ENCODE assay signal across 20 mouse cellular contexts in genomic region chr2:71232976-71233375, GRCm38 (mm10). TPM values are rescaled to one million over a fixed set of nuclear protein-coding genes. Genes with fewer than 3 reads are reported as not detected.
DNase-seq lines count a peak whose midpoint lies in the region; ATAC-seq lines count a peak whose summit lies in the region.
"Had no signal": no experiment of that assay in that cellular context is flagged by ENCODE, and none has a peak within 500 bp of the region (broad histone marks: within the 10 kb centered on the region; RNA-seq: fewer than 3 reads in every experiment).

No protein-coding gene starts in this region.

- H3K79me2 ChIP-seq in macrophage (ENCODE audit: inconsistent target): peaks cover 89% of the 10 kb centered on the region

- H3K27ac ChIP-seq in macrophage: peak overlapping the region; percentile 8
- H3K27ac ChIP-seq: embryonic facial prominence, embryonic 10.5 days; embryonic facial prominence, embryonic 12.5 days; forebrain, embryonic 13.5 days; forebrain, embryonic 15.5 days had no signal

- ATAC-seq in megakaryocyte, adult 5-6 weeks (ENCODE audit: poor library complexity, severe bottlenecking): no peak
- ATAC-seq: activated CD4-positive, CD25-positive, alpha-beta regulatory T cell, adult 4 months; forebrain, embryonic 13.5 days; forebrain, embryonic 15.5 days; forebrain, postnatal 0 days; Patski had no signal

- 71% methylated on average over 2 of the region's 2 CpGs for WGBS in macrophage (ENCODE audit: missing documents)

- H3K36me3 ChIP-seq in macrophage (ENCODE audit: inconsistent target): peaks cover 36% of the 10 kb centered on the region

- DNase-seq in 3T3-L1 (ENCODE audit: low read depth, low spot score): peak; percentile 86
- DNase-seq in NIH3T3 (ENCODE audit: low read depth): peak; percentile 40
- no peak for DNase-seq in adrenal gland, postnatal 10 days
- no peak for DNase-seq in adrenal gland, postnatal 14 days
- DNase-seq: adrenal gland, adult 8-10 months; adrenal gland, postnatal 36 days; cerebellum, adult 11-12 months; cerebellum, adult 2 months; cerebellum, adult 9-10 months; cerebellum, postnatal 10 days; cerebellum, postnatal 25 days; forebrain, postnatal 0 days had no signal

- H3K4me3 ChIP-seq in macrophage (ENCODE audit: inconsistent target): no peak overlapping the region
- H3K4me3 ChIP-seq: embryonic facial prominence, embryonic 10.5 days; embryonic facial prominence, embryonic 12.5 days; forebrain, embryonic 13.5 days; forebrain, embryonic 15.5 days had no signal

RNA-seq across cellular contexts. Expression of gene Dync1i2, which starts 21.5 kb away (rescaled TPM):
- 100 to 1,000 TPM in 24 of 26 experiments, 10 to 100 TPM in 2; 93.1 to 332 (median 148) TPM for total RNA-seq in macrophage (2018; cell fraction: chromatin; rRNA removed)
- 100 to 1,000 TPM; 134 to 184 (median 162) TPM for total RNA-seq in macrophage (2018; cell fraction: cytosol; rRNA removed)
- 100 to 1,000 TPM in 23 of 26 experiments, 10 to 100 TPM in 3; 94.9 to 355 (median 159) TPM for total RNA-seq in macrophage (2018; cell fraction: nucleus; rRNA removed)
- 168 to 235 TPM (median 216 TPM) in 3 replicates for polyA plus RNA-seq in macrophage (2018)
- total RNA-seq in megakaryocyte, adult 5-6 weeks (2015): 119 and 139 TPM in 2 replicates
- total RNA-seq in megakaryocyte, adult 5-6 weeks (2017): 126 TPM in 2 replicates
- 10 to 100 TPM; 78.0 to 83.9 TPM for total RNA-seq in adrenal gland, postnatal 10 days (2021)
- 84.0 and 84.5 TPM in 2 replicates for total RNA-seq in adrenal gland, postnatal 14 days (2021)

Comparison
In these comparisons a context has a peak if more than half of its experiments do, and no peak if none do; other contexts are left out.
1. DNase-seq: peak in 3T3-L1 (single experiment) and NIH3T3 (single experiment); none in adrenal gland, postnatal 10 days (single experiment) and adrenal gland, postnatal 14 days (single experiment).